Mouse (Mus musculus): ENCODE results near the gene Tut1. TPM values are rescaled to one million over a fixed set of nuclear protein-coding genes. Genes with fewer than 3 reads are reported as not detected.

The Tut1 gene
- 28.1 and 28.7 TPM in 2 replicates for polyA plus RNA-seq (2012; rRNA removed)

DNA sequence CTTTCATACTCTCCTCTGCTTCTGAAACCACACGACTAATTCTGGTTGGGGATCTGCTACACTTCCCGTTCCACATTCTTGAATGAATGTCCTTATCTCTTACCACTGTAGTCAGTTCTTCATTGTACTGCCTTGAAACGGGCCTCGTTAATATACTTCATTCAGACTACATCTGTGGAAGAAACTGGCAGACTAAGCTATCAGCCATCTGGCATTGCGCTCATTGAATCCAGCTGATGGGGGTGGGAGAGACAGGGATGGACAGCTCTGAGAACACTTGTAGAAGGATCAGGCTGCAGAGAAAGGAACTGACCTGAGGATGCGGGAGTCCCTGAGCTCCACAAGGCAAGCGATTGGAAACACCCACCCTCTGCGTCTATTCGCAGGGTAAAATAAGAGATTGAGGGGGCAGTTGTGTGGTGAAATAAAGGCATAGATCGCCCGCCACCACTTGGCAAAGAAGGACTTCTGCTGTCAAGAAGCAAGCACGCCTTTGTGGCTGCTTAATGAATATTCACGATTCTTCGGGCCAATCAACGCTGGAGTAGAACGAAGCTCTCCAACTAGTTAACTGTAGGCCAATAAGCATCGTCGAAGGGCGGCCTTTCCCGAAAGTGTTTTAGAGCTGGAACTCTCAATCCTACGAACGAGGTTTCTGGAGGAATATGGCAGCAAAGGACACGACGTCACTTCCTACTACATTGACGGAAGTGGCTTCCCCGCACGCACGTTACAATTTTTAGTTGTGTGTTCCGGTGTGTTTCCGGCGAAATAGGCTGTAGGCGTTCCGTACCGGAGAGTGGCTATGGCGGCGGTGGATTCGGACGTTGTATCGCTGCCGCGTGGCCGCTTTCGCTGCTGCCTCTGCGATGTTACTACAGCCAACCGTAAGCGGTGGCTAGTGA is at the start of gene Tut1:
Tut1 (plus strand) TSS at position 713 of the 905 bp plus-strand sequence.

DNA sequence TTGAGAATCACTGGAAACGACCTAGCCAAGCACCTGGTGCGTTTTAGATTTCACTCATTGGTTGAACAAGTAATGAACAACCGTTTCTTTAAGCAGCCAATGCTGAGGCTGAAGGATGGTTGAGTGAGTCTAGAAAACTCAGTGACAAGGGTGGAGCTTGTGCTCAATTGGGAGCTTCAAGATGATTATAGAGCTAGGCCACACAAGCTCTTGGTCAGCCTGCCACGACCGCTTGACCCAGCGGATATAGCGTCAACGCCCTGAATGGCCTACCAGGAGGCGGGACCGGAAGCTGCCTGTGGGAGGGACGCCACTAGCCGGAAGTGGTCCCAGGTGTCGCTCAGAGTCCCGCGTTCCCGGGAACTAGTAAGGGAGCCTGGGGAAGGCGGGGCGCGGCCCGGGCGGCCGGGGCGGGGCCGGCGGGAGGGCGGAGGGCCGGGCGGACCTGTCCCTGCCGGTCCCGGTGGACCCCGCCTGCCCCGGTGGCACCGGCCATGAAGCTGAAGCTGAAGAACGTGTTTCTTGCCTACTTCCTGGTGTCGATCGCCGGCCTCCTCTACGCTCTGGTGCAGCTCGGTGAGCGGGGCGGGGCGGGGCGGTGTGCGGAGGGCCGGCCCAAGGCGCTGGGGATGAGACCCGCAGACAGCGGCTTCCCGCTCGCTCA is 33.4 kb upstream of the Tut1 start, which contains the start of gene B3gat3:
B3gat3 (plus strand) TSS at position 302 of the 664 bp plus-strand sequence.

DNA sequence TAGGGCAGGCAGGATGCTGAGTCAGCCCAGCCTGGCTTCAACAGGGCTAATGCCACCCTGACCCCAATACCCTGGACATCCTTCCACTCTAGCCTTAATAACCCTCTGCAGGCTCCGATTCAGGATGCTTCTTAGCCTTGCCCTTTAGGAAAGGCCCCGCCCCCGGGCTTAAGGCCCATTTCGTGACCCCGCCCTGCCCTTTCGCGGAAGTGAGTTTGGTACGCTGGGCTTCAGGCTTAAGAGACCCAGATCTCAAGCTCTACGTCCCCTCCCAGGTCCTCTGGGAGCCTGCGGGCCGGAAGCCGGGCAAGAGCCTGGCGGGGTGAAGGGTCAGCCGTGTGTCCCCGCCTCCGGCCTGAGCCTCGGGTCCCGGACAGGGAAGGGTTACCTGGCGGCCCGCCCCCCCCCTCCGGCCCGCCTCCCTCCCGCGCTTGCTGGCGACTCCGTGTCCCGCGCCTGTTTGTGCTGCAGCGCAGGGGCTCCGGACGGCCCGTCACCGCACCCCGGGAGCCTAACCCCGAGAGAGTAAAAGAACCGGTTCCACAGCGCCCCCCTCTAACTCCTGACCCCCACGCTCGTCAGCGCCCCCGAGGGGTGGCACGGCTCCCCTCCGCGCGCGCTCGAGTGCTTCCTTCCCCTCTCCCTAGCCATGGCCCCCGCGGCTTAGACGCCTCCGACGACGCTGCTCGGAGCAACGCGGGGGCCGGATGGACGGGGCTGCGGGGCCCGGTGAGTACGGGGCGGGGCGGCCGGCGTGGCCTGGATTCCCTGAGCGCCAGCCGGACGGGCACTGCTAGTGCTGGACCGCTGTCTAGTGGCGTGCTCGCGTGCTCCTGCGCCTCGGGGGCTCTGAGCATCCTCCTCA is 24.2 kb upstream of the Tut1 start, which contains the start of the genes Rom1 and Eml3:
Rom1 (minus strand) TSS at position 133 of the 865 bp plus-strand sequence.
Eml3 (plus strand) TSS at position 329 of the 865 bp plus-strand sequence.

DNA sequence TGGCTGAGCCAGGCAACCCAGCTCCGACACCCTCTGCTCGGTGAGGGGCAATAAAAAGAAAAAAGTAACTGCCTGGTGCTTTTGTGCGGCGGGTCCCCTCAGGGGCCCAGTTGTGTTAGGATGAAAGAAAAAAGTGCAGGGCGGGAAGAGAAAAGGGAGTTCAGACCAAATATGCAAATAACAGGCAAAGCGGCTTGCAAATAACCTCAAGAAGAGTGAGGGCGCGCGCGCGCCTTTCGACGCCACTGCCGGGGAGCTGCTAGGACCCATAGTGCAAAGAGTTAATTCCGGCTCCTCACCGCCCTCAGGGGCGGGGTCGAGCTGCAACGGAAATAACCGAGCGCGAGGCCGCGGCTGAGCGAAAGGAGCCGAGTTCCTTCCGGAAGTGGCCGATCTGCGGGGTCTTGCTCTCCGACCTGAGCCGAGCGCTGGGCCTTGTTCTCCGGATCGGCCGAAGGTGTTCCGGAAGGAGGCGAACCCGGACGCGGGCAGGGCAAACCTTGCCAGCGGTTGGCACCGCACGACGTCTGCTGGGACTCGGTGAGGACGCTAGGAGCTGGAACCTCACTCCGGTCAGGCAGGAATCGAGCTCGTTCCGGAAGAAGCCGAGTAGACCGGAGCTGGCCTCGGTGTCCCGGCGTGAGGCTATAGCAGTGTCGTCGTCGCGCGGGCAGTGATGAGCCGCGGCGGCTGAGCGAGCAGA is 12.0 kb upstream of the Tut1 start, which contains the start of gene Mta2:
Mta2 (plus strand) TSS at position 361 of the 703 bp plus-strand sequence.

DNA sequence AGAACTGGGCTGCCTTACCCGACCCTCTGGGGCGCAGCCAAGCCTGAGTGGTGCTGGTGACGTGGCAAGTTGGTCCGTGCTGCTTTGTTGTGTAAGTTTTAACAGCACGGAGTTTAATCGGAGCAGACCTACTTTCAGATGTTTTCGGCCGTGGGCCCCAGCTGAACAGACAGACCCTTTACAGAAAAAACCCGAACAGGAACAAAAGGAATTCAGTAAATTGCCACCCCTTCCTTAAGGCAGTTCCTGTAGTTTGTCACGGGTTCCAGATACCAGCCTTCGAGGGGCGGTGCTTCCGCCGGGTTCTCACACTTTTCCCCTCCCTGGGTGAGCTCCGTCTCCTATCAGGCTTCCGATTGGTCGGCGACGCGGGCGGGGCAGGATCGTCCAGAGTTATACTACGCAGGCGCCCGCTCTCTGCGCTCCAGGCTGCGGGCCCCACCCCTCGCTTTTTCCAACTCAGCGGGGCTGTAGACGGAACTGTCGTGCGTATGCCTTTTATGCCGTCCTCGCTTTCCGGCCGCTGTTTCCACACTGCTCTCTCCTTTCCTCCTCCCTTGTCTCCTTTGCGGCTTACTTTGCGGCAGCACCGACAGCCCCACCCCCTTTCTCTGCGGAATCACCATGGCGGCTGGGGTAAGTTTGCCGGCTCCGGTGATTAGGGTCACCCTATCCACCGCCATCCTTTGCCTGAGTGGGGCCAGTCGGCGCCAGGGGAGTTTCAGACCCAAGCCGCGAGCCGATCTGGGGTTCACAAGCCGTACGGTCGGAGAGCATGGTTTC is 13.1 kb downstream of the Tut1 start, which contains the start of gene Eef1g:
Eef1g (plus strand) TSS at position 452 of the 783 bp plus-strand sequence.

DNA sequence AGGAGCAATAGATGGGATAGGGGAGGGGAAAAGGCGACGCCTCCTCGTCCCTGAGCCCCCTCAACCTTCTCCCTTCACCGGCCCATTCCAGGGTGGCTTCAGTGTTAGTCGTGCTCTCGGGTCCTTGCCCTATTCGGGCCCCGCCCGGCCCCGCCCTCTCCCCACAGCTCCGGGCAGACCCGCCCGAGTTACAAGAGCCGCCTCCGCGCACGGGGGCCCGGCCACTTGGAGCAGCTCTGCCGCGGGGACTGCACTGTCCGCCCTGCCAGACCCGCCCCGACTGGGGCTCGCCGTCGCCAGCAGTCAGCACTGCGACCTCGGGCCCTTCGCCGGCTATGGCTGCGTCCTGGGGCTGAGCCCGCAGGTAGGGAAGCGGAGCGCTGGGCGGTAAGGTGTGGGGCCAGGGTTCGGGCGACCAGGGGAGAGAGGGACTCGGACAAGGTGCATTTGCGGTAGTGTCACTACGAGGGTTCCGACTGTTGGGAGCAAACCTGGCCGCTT is 35.5 kb downstream of the Tut1 start, which contains the start of gene Ahnak:
Ahnak (plus strand) TSS at position 219 of the 501 bp plus-strand sequence.

Other genes starting within 250 kb of the Tut1 start
- 95.3 and 154 TPM in 2 replicates for gene Slc3a2, start 230.5 kb upstream of the Tut1 start, polyA plus RNA-seq (2012; rRNA removed)
- gene Wdr74, start 218.0 kb upstream of the Tut1 start, polyA plus RNA-seq (2012; rRNA removed) = 61.7 and 67.5 TPM in 2 replicates
- gene 1700092M07Rik, start 213.1 kb upstream of the Tut1 start, polyA plus RNA-seq (2012; rRNA removed) = 3.5 and 4.2 TPM in 2 replicates
- 68.9 and 120 TPM in 2 replicates for gene Stx5a, start 212.4 kb upstream of the Tut1 start, polyA plus RNA-seq (2012; rRNA removed)
- gene Nxf1, start 196.8 kb upstream of the Tut1 start, polyA plus RNA-seq (2012; rRNA removed) = 229 and 239 TPM in 2 replicates
- gene Tmem223, start 182.9 kb upstream of the Tut1 start, polyA plus RNA-seq (2012; rRNA removed) = 154 and 167 TPM in 2 replicates
- 20.2 and 35.2 TPM in 2 replicates for gene Tmem179b, start 179.4 kb upstream of the Tut1 start, polyA plus RNA-seq (2012; rRNA removed)
- gene Taf6l, start 167.4 kb upstream of the Tut1 start, polyA plus RNA-seq (2012; rRNA removed) = 26.9 and 28.7 TPM in 2 replicates
- gene Polr2g, start 155.3 kb upstream of the Tut1 start, polyA plus RNA-seq (2012; rRNA removed) = 133 and 156 TPM in 2 replicates
- 2.9 and 4.6 TPM in 2 replicates for gene Zbtb3, start 151.3 kb upstream of the Tut1 start, polyA plus RNA-seq (2012; rRNA removed)
- 54.1 and 73.8 TPM in 2 replicates for gene Ttc9c, start 134.5 kb upstream of the Tut1 start, polyA plus RNA-seq (2012; rRNA removed)
- 83.3 and 183 TPM in 2 replicates for gene Hnrnpul2, start 133.8 kb upstream of the Tut1 start, polyA plus RNA-seq (2012; rRNA removed)
- 2.4 TPM in 1 of 2 replicates, not detected in the other for gene AC129217.1, start 124.1 kb upstream of the Tut1 start, polyA plus RNA-seq (2012; rRNA removed)
- gene Bscl2, start 116.4 kb upstream of the Tut1 start, polyA plus RNA-seq (2012; rRNA removed) = 49.4 and 62.6 TPM in 2 replicates
- 52.5 and 74.8 TPM in 2 replicates for gene Gng3, start 114.7 kb upstream of the Tut1 start, polyA plus RNA-seq (2012; rRNA removed)
- 0.79 and 0.83 TPM in 2 replicates for gene Lrrn4cl, start 103.1 kb upstream of the Tut1 start, polyA plus RNA-seq (2012; rRNA removed)
- 165 and 393 TPM in 2 replicates for gene Ubxn1, start 82.4 kb upstream of the Tut1 start, polyA plus RNA-seq (2012; rRNA removed)
- gene Uqcc3, start 72.9 kb upstream of the Tut1 start, polyA plus RNA-seq (2012; rRNA removed) = 54.0 and 71.8 TPM in 2 replicates
- gene Lbhd1, start 70.1 kb upstream of the Tut1 start, polyA plus RNA-seq (2012; rRNA removed) = 7.5 and 10.5 TPM in 2 replicates
- not detected in 2 replicates for gene Gm49403, start 69.9 kb upstream of the Tut1 start, polyA plus RNA-seq (2012; rRNA removed)
- gene 1810009A15Rik, start 65.0 kb upstream of the Tut1 start, polyA plus RNA-seq (2012; rRNA removed) = 123 and 143 TPM in 2 replicates
- gene Gm49416, start 64.9 kb upstream of the Tut1 start, polyA plus RNA-seq (2012; rRNA removed) = 11.4 TPM in 1 of 2 replicates, not detected in the other
- gene Ints5, start 60.8 kb upstream of the Tut1 start, polyA plus RNA-seq (2012; rRNA removed) = 25.3 and 31.6 TPM in 2 replicates
- gene Ganab, start 55.8 kb upstream of the Tut1 start, polyA plus RNA-seq (2012; rRNA removed) = 126 and 172 TPM in 2 replicates
- 84.3 and 108 TPM in 2 replicates for gene B3gat3, start 33.5 kb upstream of the Tut1 start, polyA plus RNA-seq (2012; rRNA removed)
- gene Rom1, start 24.5 kb upstream of the Tut1 start, polyA plus RNA-seq (2012; rRNA removed) = 2.5 and 3.1 TPM in 2 replicates
- gene Eml3, start 24.3 kb upstream of the Tut1 start, polyA plus RNA-seq (2012; rRNA removed) = 25.8 and 32.3 TPM in 2 replicates
- gene Mta2, start 12.0 kb upstream of the Tut1 start, polyA plus RNA-seq (2012; rRNA removed) = 75.1 and 76.6 TPM in 2 replicates
- 547 and 626 TPM in 2 replicates for gene Eef1g, start 13.2 kb downstream of the Tut1 start, polyA plus RNA-seq (2012; rRNA removed)
- gene Ahnak, start 35.4 kb downstream of the Tut1 start, polyA plus RNA-seq (2012; rRNA removed) = 10.3 and 10.8 TPM in 2 replicates
- not detected in 2 replicates for gene Scgb1a1, start 134.1 kb downstream of the Tut1 start, polyA plus RNA-seq (2012; rRNA removed)
- 10.6 and 25.6 TPM in 2 replicates for gene Asrgl1, start 181.8 kb downstream of the Tut1 start, polyA plus RNA-seq (2012; rRNA removed)

Measured in central nervous system, embryonic 11.5 days (tissue).